Mouse (Mus musculus): ENCODE results near the gene Gm17657. TPM values are rescaled to one million over a fixed set of nuclear protein-coding genes. Genes with fewer than 3 reads are reported as not detected.
"Not testable (repeated sequence)": the region's sequence is repeated elsewhere in the genome, so short reads cannot be mapped to it uniquely, and the experiment has no call there.

Gm17657 gene
- polyA plus RNA-seq, 1 experiment from 2014 or later, result not detected

DNA sequence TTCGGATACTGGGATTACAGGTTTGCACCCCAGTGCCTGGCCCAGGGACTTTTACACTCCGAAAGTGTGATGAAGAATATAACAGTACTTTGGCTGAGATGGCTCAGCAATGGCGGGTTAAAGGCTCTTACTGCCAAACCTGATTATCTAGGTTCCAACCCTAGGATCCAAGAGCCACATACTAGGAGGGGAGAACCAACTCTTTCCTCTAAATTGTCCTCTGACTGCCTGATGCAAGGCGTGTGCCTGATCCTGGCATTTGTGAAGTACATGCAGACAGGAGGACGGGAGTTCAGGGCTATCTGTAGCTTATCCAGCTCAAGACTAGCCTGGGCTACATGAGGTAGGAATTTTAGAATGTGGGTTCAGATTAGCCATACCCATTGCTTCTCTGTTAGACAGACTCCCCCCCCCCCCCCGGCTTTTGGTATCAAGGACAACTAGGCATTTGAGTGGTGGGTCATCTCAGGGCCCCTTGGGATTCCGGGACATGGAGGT is 49.1 kb downstream of the Gm17657 start:
- Histone ChIP-seq H3K27me3 (ENCODE audit: control insufficient read depth, insufficient read depth, low read length) (no peaks in the 10 kb centered on the region), H3K4me1 (ENCODE audit: control insufficient read depth, insufficient read depth, low read length) (no peaks in the 10 kb centered on the region), H3K4me2 (ENCODE audit: low read depth) (no peak overlapping the region), H3K36me3 (ENCODE audit: control insufficient read depth, insufficient read depth, low read length) (no peaks in the 10 kb centered on the region), H3K9ac (ENCODE audit: low read length) (no peak overlapping the region), H3K9me3 (ENCODE audit: control insufficient read depth, low read length) (no peaks in the 10 kb centered on the region), H3K4me3 (ENCODE audit: low read depth, low read length) (no peak overlapping the region), H3K27ac (ENCODE audit: low read depth, low read length) (no peak overlapping the region)
- WGBS, result 81% methylated on average over 7 of the region's 7 CpGs
- DNase-seq (ENCODE audit: low spot score), result no peak
- no peak for ATAC-seq (ENCODE audit: insufficient read depth, low FRiP score, low TSS enrichment)

DNA sequence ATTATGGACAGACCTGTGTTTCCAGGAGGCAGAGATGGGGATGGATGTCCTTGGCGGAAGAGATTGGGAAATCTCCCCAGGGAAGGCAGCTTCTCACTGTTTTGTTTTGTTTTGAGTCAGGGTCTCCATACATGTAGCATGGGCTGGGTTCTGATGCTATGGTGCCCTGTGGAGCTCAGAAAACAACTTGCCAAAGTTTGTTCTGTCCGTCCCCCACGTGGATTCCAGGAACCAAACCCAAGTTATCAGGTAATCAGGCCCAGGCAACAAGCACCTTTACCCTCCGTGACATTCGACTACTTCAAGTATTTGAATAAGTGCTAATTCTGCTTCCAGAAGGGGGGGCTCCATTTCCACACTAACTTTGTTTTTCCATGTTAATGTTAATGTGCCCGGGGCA is 49.9 kb downstream of the Gm17657 start:
- DNase-seq (ENCODE audit: low spot score) (no peak), ATAC-seq (ENCODE audit: insufficient read depth, low FRiP score, low TSS enrichment) (no peak)
- no peak overlapping the region for H3K4me2 ChIP-seq (ENCODE audit: low read depth)
- H3K4me3 ChIP-seq (ENCODE audit: low read depth, low read length), result no peak overlapping the region
- H3K27me3 ChIP-seq (ENCODE audit: control insufficient read depth, insufficient read depth, low read length), result no peaks in the 10 kb centered on the region
- no peak overlapping the region for H3K27ac ChIP-seq (ENCODE audit: low read depth, low read length)
- H3K36me3 ChIP-seq (ENCODE audit: control insufficient read depth, insufficient read depth, low read length), result peaks cover 2% of the 10 kb centered on the region
- WGBS, result 73% methylated on average over 6 of the region's 6 CpGs
- H3K9me3 ChIP-seq (ENCODE audit: control insufficient read depth, low read length), result no peaks in the 10 kb centered on the region
- no peaks in the 10 kb centered on the region for H3K4me1 ChIP-seq (ENCODE audit: control insufficient read depth, insufficient read depth, low read length)
- no peak overlapping the region for H3K9ac ChIP-seq (ENCODE audit: low read length)

DNA sequence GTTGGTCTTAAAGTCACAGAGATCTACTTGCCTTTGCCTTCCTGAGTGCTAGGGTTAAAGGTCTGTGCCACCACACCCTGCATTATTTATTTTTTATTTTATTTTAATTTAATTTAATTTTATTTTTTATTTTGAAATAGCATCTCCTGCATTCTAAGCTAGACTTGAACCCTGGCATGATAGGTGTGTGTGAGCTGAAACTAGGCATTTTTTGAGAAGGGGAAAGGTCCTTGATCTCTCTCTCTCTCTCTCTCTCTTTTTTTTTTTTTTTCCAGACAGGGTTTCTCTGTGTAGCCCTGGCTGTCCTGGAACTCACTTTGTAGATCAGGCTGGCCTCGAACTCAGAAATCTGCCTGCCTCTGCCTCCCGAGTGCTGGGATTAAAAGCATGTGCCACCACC is 50.5 kb downstream of the Gm17657 start:
- H3K4me1 ChIP-seq (ENCODE audit: control insufficient read depth, insufficient read depth, low read length); H3K4me2 ChIP-seq (ENCODE audit: low read depth); H3K27ac ChIP-seq (ENCODE audit: low read depth, low read length); ATAC-seq (ENCODE audit: insufficient read depth, low FRiP score, low TSS enrichment); H3K9ac ChIP-seq (ENCODE audit: low read length); H3K4me3 ChIP-seq (ENCODE audit: low read depth, low read length); H3K9me3 ChIP-seq (ENCODE audit: control insufficient read depth, low read length); DNase-seq (ENCODE audit: low spot score); H3K27me3 ChIP-seq (ENCODE audit: control insufficient read depth, insufficient read depth, low read length); H3K36me3 ChIP-seq (ENCODE audit: control insufficient read depth, insufficient read depth, low read length): not testable (repeated sequence)
- WGBS, result 87% methylated on average over 2 of the region's 2 CpGs

DNA sequence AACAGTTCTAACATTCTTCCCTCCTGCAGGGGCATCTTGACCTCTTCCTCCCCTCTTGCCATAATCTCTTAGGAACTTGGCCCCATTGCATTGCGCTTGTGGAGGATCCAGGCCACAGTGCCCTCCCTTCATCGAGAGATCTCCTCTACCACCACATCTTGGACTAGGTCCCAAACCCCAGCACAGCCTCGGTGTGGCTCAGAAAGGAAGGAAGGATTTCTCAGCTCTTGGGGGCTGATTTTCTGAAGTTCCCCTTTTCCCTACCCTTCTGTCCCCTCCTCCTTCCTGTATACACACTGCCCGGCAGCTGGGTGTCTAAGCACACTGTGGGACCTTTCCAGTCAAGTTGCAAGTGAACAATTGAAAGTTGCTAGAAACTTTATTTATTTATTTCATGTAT is 51.4 kb downstream of the Gm17657 start:
- WGBS, result 61% methylated on average over 4 of the region's 4 CpGs
- Histone ChIP-seq H3K4me1 (ENCODE audit: control insufficient read depth, insufficient read depth, low read length) (peaks cover 1% of the 10 kb centered on the region; the same call in 1 of the 2 replicates), H3K4me2 (ENCODE audit: low read depth) (no peak overlapping the region), H3K27ac (ENCODE audit: low read depth, low read length) (no peak overlapping the region), H3K36me3 (ENCODE audit: control insufficient read depth, insufficient read depth, low read length) (peaks cover 8% of the 10 kb centered on the region), H3K27me3 (ENCODE audit: control insufficient read depth, insufficient read depth, low read length) (no peaks in the 10 kb centered on the region), H3K9ac (ENCODE audit: low read length) (no peak overlapping the region), H3K4me3 (ENCODE audit: low read depth, low read length) (no peak overlapping the region), H3K9me3 (ENCODE audit: control insufficient read depth, low read length) (no peaks in the 10 kb centered on the region)
- ATAC-seq (ENCODE audit: insufficient read depth, low FRiP score, low TSS enrichment), result no peak
- no peak for DNase-seq (ENCODE audit: low spot score)

DNA sequence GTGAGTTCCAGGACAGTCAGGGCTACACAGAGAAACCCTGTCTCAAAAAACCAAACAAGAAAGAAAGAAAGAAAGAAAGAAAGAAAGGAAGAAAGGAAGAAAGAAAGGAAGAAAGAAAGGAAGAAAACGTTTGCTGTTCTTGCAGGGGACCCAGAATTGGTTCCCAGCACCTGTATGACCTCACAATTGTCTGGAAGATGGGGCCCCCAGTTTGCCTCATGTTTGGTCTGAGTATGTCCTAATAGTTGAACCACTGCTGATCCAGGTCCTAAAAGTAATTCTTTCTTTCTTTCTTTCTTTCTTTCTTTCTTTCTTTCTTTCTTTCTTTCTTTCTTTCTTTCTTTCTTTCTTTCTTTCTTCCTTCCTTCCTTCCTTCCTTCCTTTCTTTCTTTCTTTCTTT is 52.0 kb downstream of the Gm17657 start:
- not testable (repeated sequence) for H3K27me3 ChIP-seq (ENCODE audit: control insufficient read depth, insufficient read depth, low read length); H3K4me1 ChIP-seq (ENCODE audit: control insufficient read depth, insufficient read depth, low read length); H3K4me2 ChIP-seq (ENCODE audit: low read depth); DNase-seq (ENCODE audit: low spot score); H3K9ac ChIP-seq (ENCODE audit: low read length); ATAC-seq (ENCODE audit: insufficient read depth, low FRiP score, low TSS enrichment); H3K4me3 ChIP-seq (ENCODE audit: low read depth, low read length); H3K36me3 ChIP-seq (ENCODE audit: control insufficient read depth, insufficient read depth, low read length); H3K27ac ChIP-seq (ENCODE audit: low read depth, low read length); H3K9me3 ChIP-seq (ENCODE audit: control insufficient read depth, low read length)
- 68% methylated on average over 1 of the region's 1 CpGs for WGBS

DNA sequence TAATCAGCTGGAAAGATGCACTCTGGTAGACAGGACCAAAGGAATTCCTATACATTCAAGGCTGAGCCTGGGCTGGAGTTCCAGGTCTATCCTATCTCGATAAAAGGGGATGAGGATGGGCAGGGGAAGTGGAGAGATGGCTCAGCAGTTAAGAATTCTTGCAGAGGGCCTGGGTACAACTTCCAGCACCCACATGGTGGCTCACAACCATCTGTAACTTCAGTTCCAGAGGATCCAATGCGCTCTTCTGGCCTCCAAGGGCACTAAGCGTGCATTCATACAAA is 52.4 kb downstream of the Gm17657 start:
- no peak for DNase-seq (ENCODE audit: low spot score)
- Histone ChIP-seq H3K4me2 (ENCODE audit: low read depth) (no peak overlapping the region), H3K9ac (ENCODE audit: low read length) (no peak overlapping the region), H3K4me3 (ENCODE audit: low read depth, low read length) (no peak overlapping the region), H3K36me3 (ENCODE audit: control insufficient read depth, insufficient read depth, low read length) (peaks cover 8% of the 10 kb centered on the region), H3K27ac (ENCODE audit: low read depth, low read length) (no peak overlapping the region), H3K4me1 (ENCODE audit: control insufficient read depth, insufficient read depth, low read length) (peaks cover 3% of the 10 kb centered on the region; the same call in 1 of the 2 replicates), H3K27me3 (ENCODE audit: control insufficient read depth, insufficient read depth, low read length) (no peaks in the 10 kb centered on the region), H3K9me3 (ENCODE audit: control insufficient read depth, low read length) (no peaks in the 10 kb centered on the region)
- 96% methylated on average over 3 of the region's 3 CpGs for WGBS
- no peak for ATAC-seq (ENCODE audit: insufficient read depth, low FRiP score, low TSS enrichment)

DNA sequence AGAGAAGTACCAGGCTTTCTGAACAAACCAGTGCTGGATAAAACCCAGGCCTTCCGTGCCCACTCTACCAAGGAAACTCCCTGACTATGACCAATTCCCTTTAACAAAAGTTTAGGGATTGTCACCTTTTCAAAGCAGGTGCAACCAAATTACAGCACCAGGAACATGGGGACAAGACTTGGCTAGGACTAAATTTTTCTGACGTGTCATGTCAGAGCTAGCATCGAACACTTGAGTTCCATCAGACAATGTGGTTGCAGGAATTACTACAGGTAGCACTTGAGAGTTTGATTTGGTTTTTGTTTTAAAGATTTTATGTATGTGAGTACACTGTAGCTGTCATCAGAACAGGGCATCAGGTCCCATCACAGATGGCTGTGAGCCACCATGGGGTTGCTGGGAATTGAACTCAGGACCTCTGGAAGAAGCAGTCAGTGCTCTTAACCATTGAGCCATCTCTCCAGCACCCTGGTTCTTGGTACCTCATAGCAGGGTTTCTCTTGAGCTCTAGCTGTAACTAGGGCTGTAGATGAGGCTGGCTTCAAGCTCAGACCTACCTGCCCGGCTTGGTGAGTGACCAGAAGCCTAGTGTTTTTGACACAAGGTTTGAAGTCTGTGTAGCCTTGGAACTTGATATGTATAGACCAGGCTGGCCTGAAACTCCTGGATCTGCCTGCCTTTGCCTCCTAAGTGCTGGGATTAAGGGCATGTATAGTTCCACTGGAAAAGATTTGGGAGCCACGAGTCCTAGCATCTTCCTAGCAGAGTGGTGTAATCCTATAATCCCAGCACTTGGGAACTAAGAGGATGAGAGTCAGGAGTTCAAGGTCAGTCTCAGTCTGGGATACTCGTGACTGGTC is 53.0 kb downstream of the Gm17657 start:
- no peak overlapping the region for H3K4me2 ChIP-seq (ENCODE audit: low read depth)
- no peaks in the 10 kb centered on the region for H3K27me3 ChIP-seq (ENCODE audit: control insufficient read depth, insufficient read depth, low read length)
- peaks cover 8% of the 10 kb centered on the region for H3K36me3 ChIP-seq (ENCODE audit: control insufficient read depth, insufficient read depth, low read length)
- no peak overlapping the region for H3K27ac ChIP-seq (ENCODE audit: low read depth, low read length)
- ATAC-seq (ENCODE audit: insufficient read depth, low FRiP score, low TSS enrichment) (no peak), DNase-seq (ENCODE audit: low spot score) (no peak)
- no peaks in the 10 kb centered on the region for H3K9me3 ChIP-seq (ENCODE audit: control insufficient read depth, low read length)
- H3K4me3 ChIP-seq (ENCODE audit: low read depth, low read length), result no peak overlapping the region
- H3K9ac ChIP-seq (ENCODE audit: low read length), result no peak overlapping the region
- peaks cover 3% of the 10 kb centered on the region; the same call in 1 of the 2 replicates for H3K4me1 ChIP-seq (ENCODE audit: control insufficient read depth, insufficient read depth, low read length)
- WGBS, result 84% methylated on average over 6 of the region's 6 CpGs

DNA sequence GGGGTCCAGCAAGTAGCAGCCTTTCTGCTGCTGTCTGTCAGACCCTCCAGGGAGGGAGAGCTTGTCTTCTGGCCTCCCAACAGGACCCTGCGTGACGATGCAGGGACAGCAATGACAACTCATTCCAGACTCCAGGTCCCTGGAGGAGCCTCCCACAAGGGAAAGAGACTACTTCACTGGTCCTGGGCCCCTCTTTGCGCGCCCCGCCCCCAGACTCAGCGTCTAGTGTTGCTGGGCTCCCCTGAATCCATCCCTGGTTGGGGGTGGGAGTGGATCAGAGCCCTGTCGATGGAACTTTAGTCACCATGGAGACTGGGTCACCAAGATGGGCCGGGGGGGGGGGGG is 54.7 kb downstream of the Gm17657 start:
- H3K4me1 ChIP-seq (ENCODE audit: control insufficient read depth, insufficient read depth, low read length), result peaks cover 3% of the 10 kb centered on the region; the same call in 1 of the 2 replicates
- no peak overlapping the region for H3K4me3 ChIP-seq (ENCODE audit: low read depth, low read length)
- DNase-seq (ENCODE audit: low spot score), result no peak
- no peaks in the 10 kb centered on the region for H3K9me3 ChIP-seq (ENCODE audit: control insufficient read depth, low read length)
- H3K27ac ChIP-seq (ENCODE audit: low read depth, low read length), result no peak overlapping the region
- no peak overlapping the region for H3K4me2 ChIP-seq (ENCODE audit: low read depth)
- 67% methylated on average over 7 of the region's 8 CpGs for WGBS
- H3K9ac ChIP-seq (ENCODE audit: low read length), result no peak overlapping the region
- no peaks in the 10 kb centered on the region for H3K27me3 ChIP-seq (ENCODE audit: control insufficient read depth, insufficient read depth, low read length)
- ATAC-seq (ENCODE audit: insufficient read depth, low FRiP score, low TSS enrichment), result no peak
- peaks cover 8% of the 10 kb centered on the region for H3K36me3 ChIP-seq (ENCODE audit: control insufficient read depth, insufficient read depth, low read length)

DNA sequence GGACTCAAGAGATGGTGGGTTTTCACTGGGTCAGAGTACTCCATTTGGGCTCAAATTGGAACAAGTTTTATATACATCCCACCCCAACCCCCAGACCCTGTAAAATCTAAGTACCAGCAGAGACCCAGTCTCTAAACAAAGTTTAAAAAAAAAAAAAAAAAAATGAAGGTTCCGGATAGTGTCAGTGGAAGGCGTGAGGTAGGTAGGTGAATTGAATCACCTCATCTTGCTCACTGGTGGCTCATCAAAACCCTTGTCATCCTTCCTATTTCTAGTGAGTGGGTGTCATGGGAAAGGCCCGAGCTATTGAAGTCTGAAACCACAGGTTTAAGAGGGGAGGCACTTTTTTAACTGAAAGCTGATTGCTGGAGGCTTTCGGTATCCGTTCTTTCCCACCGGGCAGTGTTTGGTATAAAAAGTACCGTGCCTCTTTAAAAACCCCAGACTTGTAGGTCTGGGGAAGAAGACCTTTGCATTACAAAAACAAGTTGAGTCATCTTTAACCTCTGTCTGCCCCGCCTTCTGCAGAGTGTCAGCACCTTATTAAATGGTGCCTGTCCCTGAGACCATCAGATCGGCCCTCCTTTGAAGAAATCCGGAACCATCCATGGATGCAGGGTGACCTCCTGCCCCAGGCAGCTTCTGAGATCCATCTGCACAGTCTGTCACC is 55.2 kb downstream of the Gm17657 start:
- peaks cover 6% of the 10 kb centered on the region; the same call in 1 of the 2 replicates for H3K4me1 ChIP-seq (ENCODE audit: control insufficient read depth, insufficient read depth, low read length)
- no peak overlapping the region; the same call in 1 of the 2 replicates for H3K4me3 ChIP-seq (ENCODE audit: low read depth, low read length)
- H3K9ac ChIP-seq (ENCODE audit: low read length), result no peak overlapping the region; the same call in 1 of the 2 replicates
- 79% methylated on average over 10 of the region's 10 CpGs for WGBS
- H3K36me3 ChIP-seq (ENCODE audit: control insufficient read depth, insufficient read depth, low read length), result peaks cover 8% of the 10 kb centered on the region
- H3K4me2 ChIP-seq (ENCODE audit: low read depth), result no peak overlapping the region
- H3K27ac ChIP-seq (ENCODE audit: low read depth, low read length), result no peak overlapping the region
- no peaks in the 10 kb centered on the region for H3K9me3 ChIP-seq (ENCODE audit: control insufficient read depth, low read length)
- DNase-seq (ENCODE audit: low spot score) (no peak), ATAC-seq (ENCODE audit: insufficient read depth, low FRiP score, low TSS enrichment) (no peak)
- H3K27me3 ChIP-seq (ENCODE audit: control insufficient read depth, insufficient read depth, low read length), result no peaks in the 10 kb centered on the region

All from neural tube, embryonic 11.5 days (tissue).